Mouse (Mus musculus) frontal cortex, postnatal 36 days (tissue): Measurements from ENCODE around the gene Ltc4s.

ENCODE experiments used
- DNase-seq, 2 experiments: peaks; one replicate each; pipeline ENCODE4 v3.0.0; 2022; ENCODE audit warnings: low spot score in 2 of 2

The Ltc4s gene

GRCm38 (mm10) chr11:50201590-50201989 lies 36.8 kb downstream of the Ltc4s start:
- DNase-seq = no peak

GRCm38 (mm10) chr11:50200613-50201012 lies 37.8 kb downstream of the Ltc4s start:
- DNase-seq = no peak

DNA sequence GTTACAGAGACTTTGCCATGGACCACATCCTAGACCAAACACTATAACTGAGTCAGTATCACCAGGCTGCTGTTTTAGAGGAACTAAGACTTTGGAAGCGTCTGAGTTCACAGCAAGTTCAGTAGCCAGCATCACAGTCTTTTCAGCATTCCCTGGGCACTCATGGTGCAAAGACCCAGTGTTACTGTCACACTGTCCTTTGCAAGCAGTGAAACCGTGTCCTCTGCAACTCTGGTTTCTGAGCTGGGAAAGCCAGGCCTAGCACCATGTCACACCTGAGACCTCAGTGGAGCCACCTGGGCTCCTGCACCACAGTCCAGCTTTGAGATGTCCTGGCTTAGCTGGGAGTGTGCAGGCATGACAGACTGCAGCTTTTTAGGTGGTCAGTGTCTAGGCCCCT lies 39.5 kb downstream of the Ltc4s start:
- no peak for DNase-seq

DNA sequence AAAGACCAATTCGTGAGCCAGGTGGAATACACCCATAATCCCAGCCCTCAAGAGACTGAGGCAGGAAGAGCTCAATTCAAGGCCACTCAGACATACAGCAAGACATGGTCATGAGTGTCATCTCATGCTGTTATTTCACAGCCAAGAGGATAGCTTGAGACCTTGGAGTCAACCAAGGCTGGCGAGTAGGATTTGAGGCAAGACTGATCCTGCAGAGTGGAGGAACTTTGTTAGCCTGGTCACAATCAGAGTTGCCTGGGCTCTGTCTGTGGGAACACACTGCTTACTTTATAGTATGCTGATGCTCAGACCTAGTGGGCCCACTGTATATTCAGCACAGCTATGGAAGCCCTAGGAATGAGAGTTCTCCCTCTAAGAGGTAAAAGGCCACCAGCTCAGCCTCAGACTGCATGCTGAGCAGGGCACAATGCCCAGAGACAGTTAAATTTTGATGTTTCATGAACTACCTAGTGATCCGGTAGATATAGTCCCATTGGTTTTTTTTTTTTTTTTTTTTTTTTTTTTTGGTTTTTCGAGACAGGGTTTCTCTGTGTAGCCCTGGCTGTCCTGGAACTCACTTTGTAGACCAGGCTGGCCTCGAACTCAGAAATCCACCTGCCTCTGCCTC lies 40.1 kb downstream of the Ltc4s start:
- no peak for DNase-seq

DNA sequence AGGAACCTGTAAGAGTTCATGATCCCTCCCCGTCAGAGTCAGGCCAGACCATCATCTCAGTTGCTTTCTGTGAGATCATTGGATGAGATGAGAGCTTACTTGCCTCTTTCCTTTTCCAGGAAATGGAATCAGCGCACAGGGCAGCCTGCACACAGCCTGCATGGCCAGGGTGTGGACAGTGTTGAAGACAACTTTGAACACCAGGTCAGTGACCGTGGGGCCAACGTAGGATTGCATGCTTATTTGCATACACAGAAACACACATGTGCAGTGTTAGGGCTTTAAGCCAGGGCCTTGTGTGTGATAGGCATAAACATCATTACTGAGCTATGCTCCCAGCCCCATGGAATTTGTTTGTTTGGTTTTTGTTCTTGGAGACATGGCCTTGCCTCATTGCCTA lies 40.9 kb downstream of the Ltc4s start:
- DNase-seq = no peak

- no peak for DNase-seq
Observed at GRCm38 (mm10) chr11:50194793-50195192, 43.6 kb downstream of the Ltc4s start.

GRCm38 (mm10) chr11:50194070-50194469 lies 44.3 kb downstream of the Ltc4s start:
- no peak for DNase-seq

GRCm38 (mm10) chr11:50192278-50192677 lies 46.1 kb downstream of the Ltc4s start:
- no peak for DNase-seq

DNA sequence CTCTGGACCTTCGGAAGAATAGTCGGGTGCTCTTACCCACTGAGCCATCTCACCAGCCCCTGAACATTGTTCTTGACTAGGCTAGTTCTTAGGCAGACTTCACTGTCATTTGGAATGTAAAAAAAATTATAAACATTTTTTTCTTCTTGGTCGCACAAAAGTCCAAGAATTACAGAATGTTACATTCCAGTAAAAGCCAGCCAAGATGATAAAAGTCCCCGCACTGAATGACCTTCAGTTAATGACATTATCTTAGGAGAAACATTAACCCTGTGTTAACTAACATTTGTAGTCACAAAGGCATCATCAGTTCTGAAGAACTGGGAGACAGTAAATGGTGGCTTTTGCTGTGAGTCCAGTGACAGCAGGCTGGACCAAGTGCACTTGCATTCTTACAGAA lies 48.1 kb downstream of the Ltc4s start:
- no peak for DNase-seq

DNA sequence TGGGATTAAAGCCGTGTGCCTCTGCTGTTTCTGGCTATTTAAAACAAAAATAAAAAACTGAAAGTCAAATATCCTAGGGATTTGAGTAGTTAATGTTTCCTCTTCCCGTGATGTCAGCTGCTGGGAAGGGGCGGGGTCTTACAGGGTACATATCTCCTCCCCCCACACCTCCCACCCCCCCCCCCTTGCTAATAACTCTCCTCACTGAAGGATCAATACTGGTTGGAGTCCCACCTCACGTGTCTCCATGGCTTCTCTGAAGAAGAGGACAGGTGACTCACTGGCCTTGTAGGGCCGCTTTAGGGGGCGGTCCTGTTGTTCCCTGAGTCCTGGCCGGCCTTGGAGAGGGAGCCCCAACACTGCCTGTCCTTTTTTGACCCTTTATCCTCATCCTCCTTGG lies 49.7 kb downstream of the Ltc4s start:
- no peak for DNase-seq
